Mouse (Mus musculus): ENCODE measurements at regions not wholly inside any gene's neighbourhood (a gene's known extent, or its start where the extent isn't known, plus 50 kb on each side); places are given as distances from the start of the nearest gene placed in this dataset.

GRCm38 (mm10) chr10:92400587-92401090 lies 321.6 kb downstream of the Nedd1 start:
- no peak for TF ChIP-seq HCFC1 (IDR thresholded peaks at IDR 0.05; ENCODE audit: low read depth, low read length)
- TF ChIP-seq CTCF (IDR thresholded peaks at IDR 0.05 in 2 of 3, conservative IDR thresholded peaks at IDR 0.05 in 1 of 3; ENCODE audit: control insufficient read depth in 1 of 3, insufficient read depth in 1 of 3, low read depth in 2 of 3, low read length in 3 of 3, poor library complexity in 1 of 3, severe bottlenecking in 1 of 3) = no peak
- no peak for TF ChIP-seq SMC3 (IDR thresholded peaks at IDR 0.05; ENCODE audit: low read depth, low read length)
- no peak for TF ChIP-seq BHLHE40 (IDR thresholded peaks at IDR 0.05; ENCODE audit: borderline replicate concordance, low read depth, low read length)
- TF ChIP-seq MAX (IDR thresholded peaks at IDR 0.05; ENCODE audit: low read length) = no peak
- no peak for TF ChIP-seq ELF1 (IDR thresholded peaks at IDR 0.05; ENCODE audit: low read depth, low read length)
- no peak for TF ChIP-seq USF2 (IDR thresholded peaks at IDR 0.05; ENCODE audit: borderline replicate concordance in 1 of 2, insufficient read depth in 1 of 2, low read depth in 1 of 2, low read length in 2 of 2)
- TF ChIP-seq GATA1 (IDR thresholded peaks at IDR 0.05; ENCODE audit: low read depth, low read length) = no peak
- no peak for TF ChIP-seq CHD2 (IDR thresholded peaks at IDR 0.05; ENCODE audit: low read length)
- TF ChIP-seq TAL1 (IDR thresholded peaks at IDR 0.05; ENCODE audit: low read length) = no peak
- TF ChIP-seq E2F4 (IDR thresholded peaks at IDR 0.05; ENCODE audit: borderline replicate concordance, low read depth, low read length) = no peak

All from MEL (cell line).